Mouse (Mus musculus): ENCODE results near the gene Gm17324.

The Gm17324 gene

GRCm38 (mm10) chr9:78463337-78463736 is 14.8 kb upstream of the Gm17324 start:
- DNase-seq, result no peak

- no peak for DNase-seq
Observed at GRCm38 (mm10) chr9:78457026-78457425, 8.4 kb upstream of the Gm17324 start.

GRCm38 (mm10) chr9:78451382-78451781 is 2.8 kb upstream of the Gm17324 start:
- DNase-seq, result peak; percentile 57 to 59

GRCm38 (mm10) chr9:78450404-78450803 is 1.8 kb upstream of the Gm17324 start:
- DNase-seq, result no peak

GRCm38 (mm10) chr9:78447606-78447972 is 997 bp downstream of the Gm17324 start:
- no peak for DNase-seq

GRCm38 (mm10) chr9:78442579-78443392 is 5.8 kb downstream of the Gm17324 start, which contains the start of gene Cgas:
Cgas (minus strand) TSS chr9:78443237.
- peak; percentile 78 to 83 for DNase-seq

GRCm38 (mm10) chr9:78442237-78442578 is 6.4 kb downstream of the Gm17324 start:
- no peak for DNase-seq

- no peak for DNase-seq
Observed at GRCm38 (mm10) chr9:78439426-78439825, 9.2 kb downstream of the Gm17324 start.

- no peak for DNase-seq
Observed at GRCm38 (mm10) chr9:78432471-78432870, 16.1 kb downstream of the Gm17324 start.

GRCm38 (mm10) chr9:78430486-78430885 is 18.1 kb downstream of the Gm17324 start:
- DNase-seq, result peak in 1 of 2 experiments; percentile 15

- DNase-seq, result no peak
Observed at GRCm38 (mm10) chr9:78429551-78429950, 19.0 kb downstream of the Gm17324 start.

GRCm38 (mm10) chr9:78428870-78429432 is 19.6 kb downstream of the Gm17324 start:
- DNase-seq, result no peak

- peak in 1 of 2 experiments; percentile 17 for DNase-seq
Observed at GRCm38 (mm10) chr9:78428185-78428584, 20.4 kb downstream of the Gm17324 start.

- DNase-seq, result peak; percentile 24 to 29
Observed at GRCm38 (mm10) chr9:78427362-78427781, 21.2 kb downstream of the Gm17324 start.

- no peak for DNase-seq
Observed at GRCm38 (mm10) chr9:78401596-78401995, 47.0 kb downstream of the Gm17324 start.

- DNase-seq, result no peak
Observed at GRCm38 (mm10) chr9:78400570-78400969, 48.0 kb downstream of the Gm17324 start.

All from lung, postnatal 4 days (tissue).